Mouse (Mus musculus) neutrophil, adult 65 days (primary cell): ENCODE measurements around the gene Ppp1r3g. TPM values are rescaled to one million over a fixed set of nuclear protein-coding genes. Genes with fewer than 3 reads are reported as not detected.

Experiments used
- total RNA-seq: library from RNA; stranded (reverse); gene quantifications from 2 replicates; pipeline ENCODE4 v1.2.4, GENCODE M21; 2023

Gene Ppp1r3g
- total RNA-seq, result not detected in 2 replicates

GRCm38 (mm10) chr13:35958539-35958938, at the start of gene Ppp1r3g:
Ppp1r3g (plus strand) TSS chr13:35958839.

Other genes starting within 250 kb of the Ppp1r3g start
- 0.39 and 2.7 TPM in 2 replicates for gene Rpp40, start 52.5 kb upstream of the Ppp1r3g start, total RNA-seq
- 11.4 and 24.1 TPM in 2 replicates for gene Fars2, start 158.6 kb downstream of the Ppp1r3g start, total RNA-seq
- gene Lyrm4, start 158.7 kb downstream of the Ppp1r3g start, total RNA-seq, result 2.9 and 3.6 TPM in 2 replicates